Mouse (Mus musculus): ENCODE results near the gene Myog.
"Not testable (repeated sequence)": the region's sequence is repeated elsewhere in the genome, so short reads cannot be mapped to it uniquely, and the experiment has no call there.

Gene Myog

GRCm38 (mm10) chr1:134289598-134290099, at the start of gene Myog:
TSS of gene Myog (plus strand) at chr1:134289989.
- DNase-seq (ENCODE audit: low spot score in 2 of 2), result no peak

GRCm38 (mm10) chr1:134240701-134241100, 49.1 kb upstream of the Myog start:
- peak; percentile 18 to 26 for DNase-seq (ENCODE audit: low spot score in 2 of 2)

- no peak for DNase-seq (ENCODE audit: low spot score in 2 of 2)
Measured at GRCm38 (mm10) chr1:134241298-134241697, 48.5 kb upstream of the Myog start.

- DNase-seq (ENCODE audit: low spot score in 2 of 2), result no peak
Measured at GRCm38 (mm10) chr1:134242286-134242685, 47.5 kb upstream of the Myog start.

DNA sequence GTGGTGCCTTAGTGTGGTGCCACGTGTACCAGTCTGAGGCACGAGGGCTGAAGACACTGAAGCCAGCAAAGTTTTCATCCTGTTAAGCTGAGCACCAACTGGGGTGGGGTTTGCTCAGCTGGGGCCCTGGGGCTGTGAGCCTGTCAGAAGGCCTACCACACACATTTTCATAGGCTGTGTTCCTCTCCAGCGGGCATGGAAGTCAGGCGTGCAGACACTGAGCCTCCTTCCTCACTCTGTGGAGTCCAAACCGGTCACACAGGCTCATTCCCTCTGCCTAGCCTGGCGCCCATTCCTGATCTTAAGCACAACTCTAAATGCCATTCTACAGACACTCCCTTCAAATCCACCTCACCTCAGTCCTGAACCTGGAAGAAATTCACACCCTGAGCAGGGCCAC, 46.3 kb upstream of the Myog start:
- no peak for DNase-seq (ENCODE audit: low spot score in 2 of 2)

DNA sequence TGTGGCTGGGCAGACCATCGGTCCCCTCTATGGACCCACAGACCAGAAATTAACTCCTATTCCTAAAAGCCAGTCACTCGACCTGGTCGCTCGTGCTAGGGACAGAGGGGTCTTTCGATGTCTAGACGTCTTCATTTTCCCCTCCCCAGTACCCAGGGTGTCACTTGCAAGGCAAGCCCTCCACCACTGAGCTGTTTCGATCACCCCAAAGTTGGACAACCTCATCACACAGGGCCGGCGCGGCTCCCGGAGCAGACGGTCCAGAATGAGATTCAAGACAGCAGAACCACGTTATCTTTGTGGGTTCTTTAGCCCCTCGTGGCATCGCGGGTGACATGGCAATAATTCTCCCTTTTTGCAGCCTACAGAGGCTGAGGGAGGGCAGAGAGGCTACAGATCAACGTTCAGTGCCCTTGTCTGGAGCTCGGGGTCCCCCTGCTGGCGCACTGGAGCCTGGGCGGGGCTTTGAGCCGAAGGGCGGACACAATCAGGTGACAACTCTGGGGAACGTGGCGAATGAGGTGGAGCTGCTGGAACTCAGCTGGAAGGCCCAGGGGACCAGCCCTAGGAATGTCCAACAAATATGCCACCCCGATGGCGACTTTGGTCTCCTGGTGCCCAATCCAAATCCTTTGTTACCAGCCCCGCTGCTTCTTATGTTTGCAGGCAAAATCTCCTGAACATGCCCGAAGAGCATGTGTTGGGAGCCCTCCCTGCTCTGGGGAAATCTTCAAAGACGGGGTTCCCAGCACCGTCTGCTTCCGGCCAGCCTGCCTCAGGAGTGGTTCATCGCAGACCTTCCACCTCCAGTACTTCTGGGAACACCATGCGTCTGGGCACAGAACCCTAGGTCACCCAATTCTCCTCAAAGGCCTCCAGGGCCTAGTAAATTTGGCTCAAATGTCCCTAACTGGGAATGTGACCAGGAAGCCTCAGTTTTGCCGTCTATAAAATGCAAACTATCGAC, 45.6 kb upstream of the Myog start:
- DNase-seq (ENCODE audit: low spot score in 2 of 2), result peak; percentile 71 to 73

DNA sequence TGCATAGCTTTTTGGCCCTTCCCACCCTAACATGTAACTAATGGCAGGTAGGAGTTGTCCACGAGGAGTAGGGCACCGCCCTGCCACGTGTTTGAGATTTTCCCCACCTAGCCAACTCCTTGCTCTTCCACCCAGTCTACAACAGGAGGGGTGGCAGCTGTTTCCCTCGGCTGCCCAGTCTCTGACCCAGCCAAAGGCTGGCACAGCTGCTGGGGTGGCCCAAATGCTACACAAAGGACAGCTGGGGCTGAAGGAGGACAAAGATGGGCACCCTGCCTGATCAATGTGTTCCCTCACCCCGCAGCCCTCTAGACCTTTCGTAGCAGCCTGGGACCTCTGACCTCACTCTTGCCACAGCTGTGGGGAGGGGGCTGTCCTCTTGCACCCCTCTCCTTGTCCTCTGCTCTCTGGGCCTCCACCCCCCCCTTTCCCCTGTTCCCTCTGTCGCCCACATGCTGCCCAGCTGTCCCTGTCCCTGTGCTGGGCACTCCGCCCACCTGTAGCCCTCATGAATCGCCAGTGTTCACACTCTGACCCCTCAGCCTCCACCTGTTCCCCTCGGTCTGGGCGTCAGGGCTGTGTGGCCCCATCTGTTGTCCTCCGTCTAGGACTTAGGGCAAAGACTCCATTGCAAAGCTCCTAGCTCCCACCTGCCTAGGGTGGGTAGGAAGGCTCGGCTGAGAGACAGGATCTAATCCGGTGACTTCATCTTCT, 44.6 kb upstream of the Myog start:
- no peak for DNase-seq (ENCODE audit: low spot score in 2 of 2)

DNA sequence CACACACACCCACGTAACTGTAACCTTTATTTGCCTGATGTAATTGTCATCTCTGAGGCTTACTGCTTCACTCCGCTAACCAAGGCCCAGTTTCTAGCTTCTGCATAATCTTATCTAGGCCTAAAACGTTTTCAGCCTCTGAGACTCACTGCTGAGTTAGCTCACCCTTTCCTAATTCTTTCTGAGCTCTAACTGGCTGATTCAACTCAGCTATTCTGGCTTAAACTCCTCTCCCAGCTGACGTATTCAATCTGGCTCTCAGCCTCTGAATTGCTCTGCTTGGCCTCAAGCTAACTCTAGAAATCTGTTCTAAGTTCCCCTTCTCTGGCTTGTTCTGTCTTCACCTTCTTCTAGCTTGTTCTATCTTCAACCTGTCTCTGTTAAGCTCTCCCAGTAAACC, 43.2 kb upstream of the Myog start:
- no peak for DNase-seq (ENCODE audit: low spot score in 2 of 2)

DNA sequence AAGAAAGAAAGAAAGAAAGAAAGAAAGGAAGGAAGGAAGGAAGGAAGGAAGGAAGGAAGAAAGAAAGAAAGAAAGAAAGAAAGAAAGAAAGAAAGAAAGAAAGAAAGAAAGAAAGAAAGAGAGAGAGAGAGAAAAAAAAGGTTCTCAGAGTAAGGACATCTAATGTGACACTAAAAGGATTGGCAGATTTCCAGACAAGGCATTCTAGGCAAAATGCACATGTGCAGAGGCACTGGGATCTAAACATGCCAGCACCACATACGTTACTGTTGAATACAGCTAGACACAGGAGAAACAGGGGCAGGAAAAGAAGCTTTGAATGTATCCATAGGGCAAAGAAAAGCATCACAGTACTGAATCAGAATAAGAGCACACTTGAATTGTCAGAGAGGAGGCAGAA, 40.1 kb upstream of the Myog start:
- DNase-seq (ENCODE audit: low spot score in 2 of 2), result not testable (repeated sequence)

DNA sequence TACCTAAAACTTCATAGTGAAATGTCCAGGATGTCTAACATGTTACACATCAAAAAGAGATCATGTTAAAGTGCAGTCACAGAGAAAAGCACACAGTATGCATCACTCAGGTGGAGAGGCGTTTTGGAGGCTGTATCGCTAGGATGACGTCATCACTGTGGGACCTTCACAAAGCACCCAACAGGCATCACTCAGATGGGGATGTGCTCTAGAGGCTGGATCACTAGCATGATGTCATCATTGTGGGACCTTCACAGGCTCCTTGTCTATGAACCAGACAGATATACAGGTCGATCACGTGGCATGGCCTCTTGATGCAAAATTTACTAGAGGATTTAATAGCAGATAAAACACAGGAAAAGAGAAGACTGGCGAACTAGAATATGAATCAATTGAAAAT, 25.4 kb upstream of the Myog start:
- DNase-seq (ENCODE audit: low spot score in 2 of 2), result no peak

- no peak for DNase-seq (ENCODE audit: low spot score in 2 of 2)
Measured at GRCm38 (mm10) chr1:134265797-134266196, 24.0 kb upstream of the Myog start.

GRCm38 (mm10) chr1:134270026-134270425, 19.8 kb upstream of the Myog start:
- DNase-seq (ENCODE audit: low spot score in 2 of 2), result no peak

GRCm38 (mm10) chr1:134272754-134273250, 17.0 kb upstream of the Myog start:
- no peak for DNase-seq (ENCODE audit: low spot score in 2 of 2)

DNA sequence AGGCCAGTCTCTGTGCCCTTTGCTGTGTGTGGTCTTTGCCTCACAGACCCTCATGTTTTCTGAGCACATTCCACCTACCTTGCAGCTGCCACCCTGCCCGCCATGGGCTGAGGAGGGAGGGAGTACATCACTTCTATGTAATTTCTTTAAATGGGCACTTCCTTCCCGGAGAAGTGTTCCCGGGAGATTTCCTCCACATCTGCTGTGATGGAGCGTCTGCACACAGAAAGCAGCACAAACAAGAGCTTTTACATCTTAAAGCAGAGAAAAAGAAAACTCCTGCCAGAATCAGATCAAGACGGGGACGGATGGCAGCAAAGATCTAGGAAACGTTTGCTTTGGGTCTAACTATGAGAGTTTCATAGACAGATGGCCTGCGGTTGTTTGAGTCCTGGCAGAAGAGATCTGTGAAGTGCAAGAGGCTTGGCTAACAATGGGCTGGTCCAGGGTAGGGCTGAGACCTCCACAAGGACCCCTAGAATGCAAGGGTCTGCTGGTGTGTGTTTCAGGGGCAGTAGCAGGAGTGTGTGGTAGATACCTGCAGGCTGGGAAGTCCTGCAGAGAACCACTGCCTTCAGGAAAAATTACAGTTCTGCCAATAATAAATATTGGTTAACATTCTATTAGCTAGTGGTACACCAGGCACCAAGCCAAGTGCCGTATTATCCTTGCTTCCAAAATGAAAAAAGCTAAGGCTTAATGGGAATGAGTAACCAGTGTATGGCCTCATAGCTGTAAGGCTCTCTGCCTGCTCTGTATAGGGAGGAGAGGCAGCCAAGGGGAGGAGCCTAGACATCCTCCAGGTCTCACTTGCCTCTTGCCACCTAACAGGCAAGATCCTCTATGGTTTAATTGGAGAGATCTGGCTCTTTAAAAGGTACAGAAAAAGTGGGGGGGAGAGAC, 16.0 kb upstream of the Myog start:
- no peak for DNase-seq (ENCODE audit: low spot score in 2 of 2)

- DNase-seq (ENCODE audit: low spot score in 2 of 2), result no peak
Measured at GRCm38 (mm10) chr1:134274483-134274920, 15.3 kb upstream of the Myog start.

GRCm38 (mm10) chr1:134275616-134276464, 13.9 kb upstream of the Myog start:
- no peak for DNase-seq (ENCODE audit: low spot score in 2 of 2)

GRCm38 (mm10) chr1:134276823-134277222, 13.0 kb upstream of the Myog start:
- DNase-seq (ENCODE audit: low spot score in 2 of 2), result no peak

DNA sequence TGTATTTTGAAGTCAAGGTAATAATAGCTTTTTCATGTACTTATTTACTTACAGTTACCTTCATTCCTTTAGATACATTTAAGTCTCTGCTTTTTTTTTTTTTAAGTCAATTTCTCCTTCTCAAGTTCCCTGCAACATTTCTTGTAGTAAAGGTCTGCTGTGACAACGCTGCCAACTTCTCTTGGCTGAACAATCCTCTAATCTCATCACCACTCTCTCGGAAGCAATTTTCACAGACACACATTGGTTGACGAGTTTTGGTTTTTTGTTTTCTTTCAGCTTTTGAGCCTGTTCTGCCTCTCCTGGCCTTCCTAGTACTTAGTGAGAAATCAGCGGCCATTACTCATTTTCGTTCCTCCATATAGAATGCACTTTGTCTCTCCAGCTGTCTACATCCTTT, 9.6 kb upstream of the Myog start:
- DNase-seq (ENCODE audit: low spot score in 2 of 2), result no peak

DNA sequence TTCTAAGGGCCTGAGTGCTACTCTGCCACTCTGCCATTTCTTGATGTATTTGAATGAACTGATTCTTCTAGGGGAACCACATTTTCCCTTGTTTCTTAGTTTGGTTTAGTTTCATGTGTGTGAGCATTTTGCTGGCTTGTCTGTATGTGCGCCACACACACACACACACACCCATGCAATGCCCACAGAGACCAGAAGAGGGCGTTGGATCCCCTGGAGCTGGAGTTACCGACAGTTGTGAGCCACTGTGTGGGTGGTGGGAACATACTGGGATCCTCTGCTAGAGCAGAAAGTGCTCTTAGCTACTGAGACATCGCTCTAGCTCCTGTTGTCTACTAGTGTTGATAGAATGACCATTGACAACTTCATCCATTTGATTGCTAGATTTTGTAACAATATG, 8.2 kb upstream of the Myog start:
- DNase-seq (ENCODE audit: low spot score in 2 of 2), result no peak

- DNase-seq (ENCODE audit: low spot score in 2 of 2), result no peak
Measured at GRCm38 (mm10) chr1:134282342-134282741, 7.4 kb upstream of the Myog start.
